In the genomic region with DNA sequence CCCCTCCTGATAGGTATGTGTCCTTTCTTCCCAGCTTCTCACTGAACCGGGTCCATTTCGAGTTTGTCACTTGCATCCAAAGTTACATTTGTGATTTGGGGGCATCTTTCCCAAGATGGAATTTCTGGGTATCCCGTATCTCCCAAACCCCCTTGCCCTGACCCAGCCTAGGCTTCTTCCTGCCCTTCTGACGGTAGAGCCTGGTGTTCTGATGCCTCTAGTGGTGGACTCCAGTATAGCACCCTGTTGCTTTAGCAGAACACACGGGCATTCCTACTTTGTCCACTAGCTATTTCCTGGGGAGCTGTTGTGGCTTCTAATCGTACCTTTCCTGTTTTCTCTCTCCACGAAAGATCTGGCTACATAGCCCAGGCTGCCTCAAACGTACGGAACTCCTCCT, we compare ENCODE assay signal across 8 mouse cellular contexts. TPM values are rescaled to one million over a fixed set of nuclear protein-coding genes. Genes with fewer than 3 reads are reported as not detected.
A peak's percentile ranks its signal among the peaks of the same experiment; 100 is the strongest.
DNase-seq lines count a peak whose midpoint lies in the region; ATAC-seq and TF ChIP-seq lines count a peak whose summit lies in the region.

No protein-coding gene starts in this region.

- ATAC-seq in midbrain, embryonic 11.5 days (ENCODE audit: low FRiP score): peak; percentile 59; the same call in 1 of the 2 replicates
- no peak for ATAC-seq in midbrain, embryonic 13.5 days
- ATAC-seq in cerebellum, adult (ENCODE audit: insufficient number of reproducible peaks, low FRiP score, low TSS enrichment): peak; percentile 58; the same call in 1 of the 2 replicates
- ATAC-seq in frontal cortex, adult (ENCODE audit: low TSS enrichment): peak; percentile 50
- peak; percentile 60 for ATAC-seq in hindbrain, postnatal 0 days

- peak; percentile 99 for DNase-seq in midbrain, embryonic 11.5 days (ENCODE audit: low spot score, missing footprints)
- DNase-seq in hindbrain, postnatal 0 days (ENCODE audit: low spot score): peak; percentile 89
- peak; percentile 51 to 84 for DNase-seq in left cerebral cortex, postnatal 10 days (ENCODE audit: extremely low spot score in 1 of 2, low spot score in 2 of 2)
- peak; percentile 19 to 48 for DNase-seq in monocyte, adult 2 months (ENCODE audit: low read depth in 1 of 2, low spot score in 2 of 2)
- DNase-seq in spleen, postnatal 36 days (ENCODE audit: low spot score in 2 of 2): peak; percentile 47 to 64

- H3K9me3 ChIP-seq in midbrain, embryonic 11.5 days (ENCODE audit: control insufficient read depth, low read length): no peaks in the 10 kb centered on the region
- H3K9me3 ChIP-seq in midbrain, embryonic 13.5 days: no peaks in the 10 kb centered on the region
- no peaks in the 10 kb centered on the region for H3K9me3 ChIP-seq in hindbrain, postnatal 0 days (ENCODE audit: low read length)

- H3K4me3 ChIP-seq in midbrain, embryonic 11.5 days (ENCODE audit: low read depth, low read length): no peak overlapping the region
- no peak overlapping the region for H3K4me3 ChIP-seq in midbrain, embryonic 13.5 days (replicated peaks)
- no peak overlapping the region for H3K4me3 ChIP-seq in hindbrain, postnatal 0 days (ENCODE audit: low read length)

- no peaks in the 10 kb centered on the region for H3K36me3 ChIP-seq in midbrain, embryonic 11.5 days (ENCODE audit: control insufficient read depth, insufficient read depth, low read length)
- no peaks in the 10 kb centered on the region for H3K36me3 ChIP-seq in midbrain, embryonic 13.5 days
- H3K36me3 ChIP-seq in hindbrain, postnatal 0 days (ENCODE audit: insufficient read depth, low read length): no peaks in the 10 kb centered on the region

- TF ChIP-seq CTCF in hindbrain, postnatal 0 days (IDR thresholded peaks at IDR 0.05; ENCODE audit: low read depth): peak; percentile 96

- H3K9ac ChIP-seq in midbrain, embryonic 11.5 days (ENCODE audit: low read length): no peak overlapping the region
- no peak overlapping the region for H3K9ac ChIP-seq in midbrain, embryonic 13.5 days (replicated peaks)
- H3K9ac ChIP-seq in hindbrain, postnatal 0 days (replicated peaks; ENCODE audit: low read length): no peak overlapping the region

- H3K4me2 ChIP-seq in midbrain, embryonic 11.5 days: no peak overlapping the region
- no peak overlapping the region for H3K4me2 ChIP-seq in midbrain, embryonic 13.5 days (replicated peaks)
- no peak overlapping the region for H3K4me2 ChIP-seq in hindbrain, postnatal 0 days (ENCODE audit: low read depth, low read length)

- peaks cover 3% of the 10 kb centered on the region; the same call in 1 of the 2 replicates for H3K4me1 ChIP-seq in midbrain, embryonic 11.5 days (ENCODE audit: control insufficient read depth, insufficient read depth, low read length)
- H3K4me1 ChIP-seq in midbrain, embryonic 13.5 days (replicated peaks): peaks cover 23% of the 10 kb centered on the region
- H3K4me1 ChIP-seq in hindbrain, postnatal 0 days (ENCODE audit: insufficient read depth, low read length): no peaks in the 10 kb centered on the region

- intact Hi-C loops in left cerebral cortex, postnatal 10 days (cut with DNase I): no loop called here

- no peak overlapping the region for H3K27ac ChIP-seq in midbrain, embryonic 11.5 days (ENCODE audit: low read depth, low read length)
- H3K27ac ChIP-seq in midbrain, embryonic 13.5 days: no peak overlapping the region
- no peak overlapping the region for H3K27ac ChIP-seq in hindbrain, postnatal 0 days

- WGBS in midbrain, embryonic 11.5 days: 15% methylated on average over 9 of the region's 9 CpGs
- 17% methylated on average over 9 of the region's 9 CpGs for WGBS in midbrain, embryonic 13.5 days
- 10% methylated on average over 9 of the region's 9 CpGs for WGBS in hindbrain, postnatal 0 days

- no peaks in the 10 kb centered on the region; the same call in 1 of the 2 replicates for H3K27me3 ChIP-seq in midbrain, embryonic 11.5 days (ENCODE audit: control insufficient read depth, insufficient read depth, low read length)
- H3K27me3 ChIP-seq in midbrain, embryonic 13.5 days: peaks cover 18% of the 10 kb centered on the region
- H3K27me3 ChIP-seq in hindbrain, postnatal 0 days (ENCODE audit: insufficient read depth, low read length): no peaks in the 10 kb centered on the region

RNA-seq across cellular contexts. Expression of gene Zfp831, which starts 32.3 kb away (rescaled TPM):
- 0.01 TPM in 1 of 2 replicates, not detected in the other for polyA plus RNA-seq in midbrain, embryonic 11.5 days (2014; fragmentation: Nextera tagmentation; extraction: Ambion mirVana)
- 0.01 TPM in 1 of 2 replicates, not detected in the other for polyA plus RNA-seq in midbrain, embryonic 13.5 days (2015; fragmentation: Nextera tagmentation; extraction: Ambion mirVana)
- total RNA-seq in hindbrain, postnatal 0 days (2014; rRNA removed): 0.05 TPM in 1 of 2 replicates, not detected in the other
- polyA plus RNA-seq in hindbrain, postnatal 0 days (2015; fragmentation: Nextera tagmentation; extraction: Ambion mirVana): not detected in 2 replicates
- 1 to 10 TPM; 2.8 to 3.0 TPM for total RNA-seq in left cerebral cortex, postnatal 10 days (2021)

Comparison
In these comparisons a context has a peak if more than half of its experiments do, and no peak if none do; other contexts are left out.
1. DNase-seq: peak in every context shown above with its lines; median percentile 99 in midbrain, embryonic 11.5 days; 89 in hindbrain, postnatal 0 days; 68 in left cerebral cortex, postnatal 10 days; 56 in spleen, postnatal 36 days; 34 in monocyte, adult 2 months.